Mouse (Mus musculus) erythroblast, embryonic 14.5 days (primary cell): Measurements from ENCODE around the gene Pbxip1.

Source experiments
- GATA1 ChIP-seq: IDR thresholded peaks from 2 replicates; pipeline ENCODE4 v1.6.1; 2012; ENCODE audit warnings: low read length, inconsistent platforms, mixed read lengths
- TAL1 ChIP-seq: IDR thresholded peaks from 3 replicates; pipeline ENCODE4 v1.6.1; 2012; ENCODE audit warnings: low read length, inconsistent platforms, mixed read lengths

GRCm38 (mm10) chr3:89449541-89449940 lies 13.0 kb downstream of the Pbxip1 start:
- TF ChIP-seq GATA1 = no peak
- no peak for TF ChIP-seq TAL1
